22 mouse cellular contexts compared by ENCODE assay signal in genomic region chr3:129940780-129941179, GRCm38 (mm10). TPM values are rescaled to one million over a fixed set of nuclear protein-coding genes. Genes with fewer than 3 reads are reported as not detected.
"Had no signal": no experiment of that assay in that cellular context is flagged by ENCODE, and none has a peak within 500 bp of the region (broad histone marks: within the 10 kb centered on the region; RNA-seq: fewer than 3 reads in every experiment).

No protein-coding gene starts in this region.

- H3K4me2 ChIP-seq: liver, embryonic 13.5 days; liver, embryonic 15.5 days; lung, embryonic 15.5 days; midbrain, embryonic 12.5 days; neural tube, embryonic 13.5 days; neural tube, embryonic 15.5 days had no signal

- H3K27ac ChIP-seq: liver, embryonic 13.5 days; liver, embryonic 15.5 days; lung, embryonic 15.5 days; midbrain, embryonic 10.5 days; midbrain, embryonic 12.5 days; neural tube, embryonic 13.5 days; neural tube, embryonic 15.5 days had no signal

- H3K36me3 ChIP-seq: liver, embryonic 13.5 days; liver, embryonic 15.5 days; lung, embryonic 15.5 days; midbrain, embryonic 10.5 days; midbrain, embryonic 12.5 days; neural tube, embryonic 13.5 days; neural tube, embryonic 15.5 days had no signal

- DNase-seq: liver, embryonic 13.5 days; liver, postnatal 0 days; lung, adult 2 months; lung, postnatal 4 days; midbrain, embryonic 14.5 days; retina, postnatal 1 day; right cerebral cortex, adult 18-20 months; right cerebral cortex, postnatal 25 days; right cerebral cortex, postnatal 4 days; spleen, adult 18-20 months; thymus, adult 2 months; thymus, postnatal 25 days; thymus, postnatal 4 days had no signal

- H3K27me3 ChIP-seq: liver, embryonic 13.5 days; liver, embryonic 15.5 days; lung, embryonic 15.5 days; midbrain, embryonic 12.5 days; neural tube, embryonic 13.5 days; neural tube, embryonic 15.5 days had no signal

- H3K9ac ChIP-seq: liver, embryonic 13.5 days; liver, embryonic 15.5 days; liver, postnatal 0 days; lung, embryonic 15.5 days; midbrain, embryonic 12.5 days; neural tube, embryonic 13.5 days; neural tube, embryonic 15.5 days had no signal

- H3K4me1 ChIP-seq: lung, embryonic 15.5 days; midbrain, embryonic 10.5 days had no signal

- H3K9me3 ChIP-seq: liver, embryonic 13.5 days; liver, embryonic 15.5 days; lung, embryonic 15.5 days; midbrain, embryonic 10.5 days; midbrain, embryonic 12.5 days; neural tube, embryonic 13.5 days; neural tube, embryonic 15.5 days had no signal

- H3K4me3 ChIP-seq: liver, embryonic 13.5 days; liver, embryonic 15.5 days; lung, embryonic 15.5 days; midbrain, embryonic 10.5 days; midbrain, embryonic 12.5 days; neural tube, embryonic 13.5 days; neural tube, embryonic 15.5 days had no signal

- ATAC-seq: liver, postnatal 0 days; lung, postnatal 0 days; midbrain, embryonic 16.5 days had no signal

RNA-seq across cellular contexts. Expression of gene Mcub, which starts 29.2 kb away (rescaled TPM):
- total RNA-seq: megakaryocyte-erythroid progenitor cell, adult 5-6 weeks had no signal
